Mouse (Mus musculus): ENCODE results near the gene Eif4g2.
A peak's percentile ranks its signal among the peaks of the same experiment; 100 is the strongest.

Gene Eif4g2

DNA sequence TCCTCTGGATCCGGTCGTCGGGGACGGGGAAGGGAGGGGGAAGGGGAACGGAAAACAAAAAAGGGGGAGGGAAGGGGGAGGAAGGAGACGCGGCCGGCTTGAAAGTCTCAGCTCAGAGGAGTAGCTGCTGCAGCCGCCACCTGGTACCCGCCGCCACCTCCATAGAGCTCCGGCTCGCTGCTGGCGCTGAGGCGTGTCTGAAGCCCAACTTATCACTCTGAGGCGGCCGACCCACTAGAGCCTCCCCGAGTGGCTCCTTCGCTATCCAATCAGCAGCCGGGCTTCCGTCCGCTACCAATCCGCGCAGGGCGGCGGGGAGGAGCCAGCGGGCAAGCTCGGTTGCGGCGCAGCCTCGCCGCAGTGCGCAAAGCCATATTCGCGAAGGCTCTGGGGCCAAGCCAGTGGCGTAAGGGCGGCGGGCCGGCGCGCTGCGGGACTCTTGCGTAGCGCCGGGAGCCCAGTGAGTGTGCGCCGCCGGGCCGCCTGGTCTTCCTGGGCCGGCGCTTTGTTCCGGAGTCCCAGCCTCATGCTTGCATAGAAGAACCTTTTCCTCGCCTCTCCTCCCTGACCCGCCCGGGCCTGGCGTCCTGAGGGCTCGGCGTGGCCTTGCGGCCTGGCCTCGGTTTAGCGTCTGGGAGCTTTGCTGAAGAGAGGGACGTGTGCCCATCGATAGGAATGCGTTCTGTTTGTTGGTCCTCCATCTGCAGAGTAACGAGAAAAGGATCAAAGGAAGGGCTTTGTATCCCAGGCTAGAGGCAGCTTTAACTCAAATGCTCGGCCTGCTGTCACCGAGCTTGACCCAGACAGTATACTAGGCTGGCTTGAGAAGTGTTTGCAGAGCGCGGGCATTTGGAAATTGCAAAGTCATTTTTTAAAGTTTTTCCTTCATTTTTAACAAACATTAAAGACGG is at the start of gene Eif4g2:
TSS of gene Eif4g2 (minus strand) at position 209 of the 911 bp plus-strand sequence.
- peak; percentile 98 for DNase-seq (ENCODE audit: low spot score in 2 of 2)

DNA sequence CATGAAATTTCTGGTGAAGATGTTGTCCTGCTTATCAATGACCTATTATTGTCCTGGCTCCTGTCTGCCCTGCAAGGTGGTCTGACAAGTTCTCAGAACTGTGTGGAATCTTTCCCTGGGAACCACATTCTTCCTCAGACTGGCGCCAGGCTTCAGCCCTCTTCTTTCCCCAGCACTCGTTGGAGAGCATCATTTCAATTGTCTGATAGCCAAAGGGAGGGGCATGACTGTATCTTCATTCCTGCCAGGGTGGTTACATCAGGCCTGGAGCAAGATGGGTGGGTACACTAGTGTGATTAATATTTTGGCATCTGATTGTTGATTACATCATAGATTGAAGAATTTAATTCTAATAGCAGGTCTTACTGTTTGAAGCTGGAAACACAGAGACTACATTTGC is 49.8 kb upstream of the Eif4g2 start:
- DNase-seq (ENCODE audit: low spot score in 2 of 2), result peak in 1 of 2 experiments; percentile 52

DNA sequence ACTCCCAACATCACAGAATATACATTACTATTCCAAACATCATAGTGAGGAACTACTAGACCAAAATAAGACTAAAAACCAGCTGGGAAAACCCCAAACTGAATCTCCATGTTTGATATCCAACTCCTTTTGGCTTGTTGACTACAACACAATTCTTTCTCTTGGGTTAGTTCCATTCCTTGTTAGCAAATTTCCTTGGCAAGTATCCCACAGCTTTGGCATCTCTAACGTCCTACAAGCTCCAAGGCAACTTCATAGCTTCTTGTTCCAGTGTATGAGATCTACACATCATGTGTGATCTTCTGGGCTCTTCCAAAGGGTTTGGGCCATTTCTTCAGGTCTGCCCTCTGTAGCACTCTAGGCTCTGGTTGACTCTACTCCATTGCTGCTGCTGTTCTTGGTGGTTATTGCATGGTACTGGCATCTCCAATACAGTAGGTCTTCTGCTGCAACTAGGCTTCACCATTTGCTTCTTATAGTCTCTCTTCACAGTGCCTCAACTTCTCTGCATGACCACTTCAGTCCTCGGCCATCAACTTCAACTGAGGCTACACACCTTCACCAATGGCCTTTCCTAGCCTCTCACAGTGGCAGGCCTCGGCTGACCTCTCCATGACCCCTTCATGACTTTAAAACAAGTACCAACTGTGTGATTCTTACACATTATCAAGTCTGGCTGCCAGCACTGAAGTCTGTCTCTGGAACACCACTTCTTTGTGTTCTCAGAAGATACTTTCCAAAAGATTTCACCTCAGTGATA is 44.0 kb upstream of the Eif4g2 start:
- DNase-seq (ENCODE audit: low spot score in 2 of 2), result peak in 1 of 2 experiments; percentile 53

DNA sequence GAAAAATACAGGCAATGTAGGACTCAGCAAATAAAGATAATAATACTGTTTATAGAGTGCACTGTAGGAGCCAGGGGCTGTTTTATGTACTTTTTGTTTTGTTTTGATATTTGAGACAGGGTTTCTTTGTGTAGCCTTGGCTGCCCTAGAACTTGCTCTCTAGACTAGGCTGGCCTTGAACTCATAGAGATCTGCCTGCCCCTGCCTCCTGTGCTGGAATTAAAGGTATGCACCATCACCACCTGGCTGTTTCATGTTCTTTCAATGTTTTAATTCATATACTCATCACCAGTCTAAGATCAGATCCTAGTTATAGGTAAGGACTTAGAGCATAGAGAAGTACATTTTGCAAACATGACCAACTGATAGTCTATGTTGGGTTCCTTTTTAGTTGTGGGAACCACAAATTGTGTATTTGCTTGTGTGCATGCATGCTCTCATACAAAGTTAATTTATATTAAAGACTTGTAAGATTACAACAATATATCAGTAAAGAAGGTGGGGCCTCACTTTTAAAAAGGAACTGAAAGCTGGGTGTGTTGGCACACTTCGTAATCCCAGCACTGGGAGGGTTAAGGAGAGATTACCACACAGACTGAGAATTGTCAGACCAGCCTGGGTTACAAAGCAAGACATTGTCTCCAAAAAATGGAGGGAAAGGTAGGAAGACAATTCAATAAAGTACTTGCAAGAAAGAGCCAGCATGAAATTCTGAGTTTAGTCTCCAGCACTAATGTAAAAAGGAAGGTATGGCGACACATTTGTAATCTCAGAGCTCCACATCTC is 41.1 kb upstream of the Eif4g2 start:
- peak in 1 of 2 experiments; percentile 54 for DNase-seq (ENCODE audit: low spot score in 2 of 2)

DNA sequence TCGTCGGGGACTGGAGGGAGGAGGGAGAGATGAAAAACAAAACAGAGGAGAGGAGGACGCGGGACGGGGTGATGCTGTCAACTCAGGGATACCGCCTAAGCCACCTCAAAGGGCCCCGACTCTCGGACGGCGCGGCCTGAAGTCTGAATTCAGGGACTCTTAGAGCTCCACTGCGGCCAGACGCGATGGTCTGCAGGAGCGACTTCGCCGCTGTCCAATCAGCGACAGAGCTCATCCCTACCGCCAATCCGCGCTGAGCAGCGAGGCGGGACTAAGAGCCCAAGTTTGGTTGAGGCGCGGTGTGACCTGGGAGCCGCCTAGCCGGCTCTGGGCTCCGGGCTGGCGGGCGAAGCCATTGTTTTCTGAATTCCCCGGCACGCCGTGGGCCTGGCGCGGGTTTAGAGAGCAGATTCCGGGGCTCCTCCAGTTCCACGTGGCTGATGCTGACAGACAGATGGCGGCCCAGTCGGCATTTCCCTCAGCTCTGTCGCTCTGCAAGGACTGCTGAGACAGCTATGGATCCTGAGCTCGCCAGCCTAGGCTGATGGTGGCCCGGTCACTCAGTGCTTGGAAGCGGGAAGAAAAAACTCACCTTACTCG is 39.8 kb upstream of the Eif4g2 start:
- DNase-seq (ENCODE audit: low spot score in 2 of 2), result peak; percentile 97 to 98

DNA sequence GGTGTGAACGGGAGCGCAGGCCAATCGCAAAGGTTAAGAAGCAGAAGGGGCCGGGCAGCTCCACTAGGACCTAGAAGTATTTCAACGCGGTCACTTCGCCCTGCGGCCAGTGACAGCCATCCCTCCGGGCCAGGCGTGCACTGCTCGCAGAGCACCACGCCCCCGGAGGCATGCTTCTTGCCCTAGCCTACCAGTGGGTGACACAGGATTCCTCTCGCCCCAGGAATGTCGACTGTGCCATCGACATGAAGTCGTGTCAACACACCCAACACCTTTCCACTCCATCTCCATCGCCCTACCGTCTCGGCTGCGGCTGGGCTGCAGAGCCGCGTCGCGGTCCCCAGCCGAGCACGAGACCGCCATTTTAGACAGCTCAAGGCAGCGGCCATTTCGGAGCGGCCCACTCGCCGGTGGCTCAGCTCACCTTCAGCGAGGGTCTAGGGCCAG is 39.3 kb upstream of the Eif4g2 start:
- no peak for DNase-seq (ENCODE audit: low spot score in 2 of 2)

DNA sequence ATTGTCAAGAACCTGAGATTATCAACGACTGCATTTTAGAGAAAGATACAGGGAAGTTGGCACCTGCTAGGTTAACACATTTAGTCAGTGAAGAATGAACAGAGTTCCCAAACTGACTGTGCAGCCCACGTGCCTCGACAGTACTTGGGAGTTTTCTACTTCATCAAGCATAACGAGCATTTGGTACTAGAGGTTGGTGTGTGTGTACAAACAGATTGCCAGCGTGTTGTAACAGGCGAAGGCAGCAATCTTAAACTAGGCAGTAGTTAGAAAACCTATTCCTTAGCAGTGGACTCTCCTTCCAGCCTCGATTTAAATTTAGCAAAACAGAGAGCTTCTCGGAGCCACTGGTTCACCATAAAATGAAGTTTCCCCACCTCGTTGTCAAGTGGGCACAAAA is 38.7 kb upstream of the Eif4g2 start:
- no peak for DNase-seq (ENCODE audit: low spot score in 2 of 2)

DNA sequence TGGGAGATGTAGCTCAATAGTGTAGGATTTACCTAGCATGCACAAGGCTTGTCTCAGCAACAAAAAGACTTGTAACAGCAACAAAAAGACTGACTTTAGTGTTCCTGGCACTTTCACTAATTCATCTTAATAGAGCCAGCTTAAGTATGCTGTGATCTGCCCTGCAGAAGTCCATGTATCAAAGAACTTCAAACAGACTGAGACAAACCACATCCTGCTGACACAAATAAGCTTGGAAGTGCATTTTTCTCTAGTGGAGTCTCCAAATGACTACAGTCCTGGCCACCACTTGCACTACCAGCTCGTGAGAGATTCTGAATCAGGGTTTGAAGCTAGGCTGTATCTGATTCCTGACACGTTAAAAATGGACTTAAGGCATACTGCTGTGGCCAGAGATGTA is 26.7 kb upstream of the Eif4g2 start:
- no peak for DNase-seq (ENCODE audit: low spot score in 2 of 2)

DNA sequence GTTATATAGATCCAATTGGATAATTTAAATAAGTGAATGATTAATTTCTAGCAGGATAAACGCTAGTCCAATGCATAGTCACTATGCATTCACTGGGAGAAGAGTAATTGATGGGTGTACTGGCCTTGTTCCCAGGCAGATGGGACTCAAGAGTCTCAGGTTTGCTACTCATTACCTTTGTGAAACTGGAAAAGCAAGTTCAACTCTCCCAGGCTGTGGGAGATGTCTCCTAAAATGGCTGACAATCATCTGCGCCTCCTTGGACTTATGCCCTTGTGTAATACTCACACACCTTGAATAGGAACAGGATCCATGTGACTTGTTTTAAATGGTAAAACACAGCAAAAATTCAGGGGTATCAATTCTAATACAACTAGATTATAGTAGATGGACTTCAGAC is 26.3 kb upstream of the Eif4g2 start:
- DNase-seq (ENCODE audit: low spot score in 2 of 2), result no peak

DNA sequence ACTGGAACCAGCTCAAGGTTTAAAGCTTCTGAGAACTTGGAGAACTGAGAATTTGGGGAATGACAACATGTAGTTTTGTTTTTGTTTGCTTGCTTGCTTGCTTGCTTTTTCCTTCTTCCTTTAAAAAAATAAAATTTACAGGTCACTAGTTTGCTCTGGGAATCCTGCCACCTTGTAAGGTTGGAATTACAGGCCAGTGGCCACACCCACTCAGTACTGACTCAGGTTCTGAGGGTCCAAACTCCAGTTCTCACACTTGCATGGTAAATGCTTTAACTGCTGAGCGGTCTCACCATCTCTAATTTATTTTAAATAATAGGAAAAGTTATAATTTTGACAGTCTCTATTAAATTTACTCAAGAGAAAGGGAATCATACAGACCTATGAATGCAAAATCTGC is 15.4 kb upstream of the Eif4g2 start:
- DNase-seq (ENCODE audit: low spot score in 2 of 2), result no peak

DNA sequence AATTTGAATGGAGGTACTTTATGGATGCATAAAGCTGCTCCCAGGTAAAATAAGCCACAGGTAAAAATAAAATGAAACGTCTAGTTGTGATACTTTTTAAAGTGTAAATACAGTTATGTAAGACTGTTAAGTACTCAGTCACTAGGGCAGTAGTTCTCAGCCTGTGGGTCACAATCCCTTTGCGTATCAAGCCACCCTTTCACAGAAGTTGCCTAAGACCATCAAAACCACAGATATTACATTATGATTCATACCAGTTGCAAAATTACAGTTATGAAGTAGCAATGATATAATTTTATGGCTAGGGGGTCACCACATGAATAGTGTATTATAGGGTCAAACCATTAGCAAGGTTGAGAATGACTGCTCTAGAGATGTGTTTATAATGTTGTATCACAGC is 12.3 kb upstream of the Eif4g2 start:
- no peak for DNase-seq (ENCODE audit: low spot score in 2 of 2)

DNA sequence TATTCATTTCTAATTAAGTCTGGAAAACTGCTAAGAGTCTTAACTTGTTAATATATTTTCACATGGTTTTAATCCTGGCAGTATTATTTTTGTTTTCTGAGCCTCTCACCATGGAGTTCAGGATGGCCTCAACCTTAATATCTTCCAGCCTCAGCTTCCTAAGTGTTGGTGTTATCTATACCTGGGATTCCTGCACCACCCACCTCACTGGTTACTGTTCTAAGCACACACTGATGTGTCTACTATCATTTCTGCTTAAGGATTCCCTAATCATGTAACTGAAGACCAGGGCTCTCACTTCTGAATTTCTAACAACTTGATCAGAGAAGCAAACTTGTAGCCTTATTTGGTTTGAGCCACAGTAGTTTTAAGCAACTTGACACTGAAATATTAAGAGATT is 2.3 kb upstream of the Eif4g2 start:
- no peak for DNase-seq (ENCODE audit: low spot score in 2 of 2)

DNA sequence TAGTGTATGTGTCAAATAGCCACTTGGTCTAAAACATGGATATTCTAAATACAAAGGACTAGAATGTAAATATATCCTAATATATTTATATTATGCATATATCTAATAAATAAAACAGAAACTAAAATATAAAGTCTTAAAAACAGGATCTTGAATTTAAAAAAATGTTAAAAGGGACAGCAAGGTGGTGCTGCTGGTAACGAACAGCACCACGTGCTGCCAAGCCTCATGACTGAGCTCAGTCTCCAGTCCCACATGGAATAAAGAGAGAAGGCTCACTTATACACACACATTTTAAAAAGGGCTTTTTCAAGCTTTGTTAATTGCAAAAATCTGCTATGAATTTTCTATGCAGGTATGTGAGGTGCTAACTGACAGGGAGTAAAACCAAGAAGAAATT is 1.6 kb upstream of the Eif4g2 start:
- no peak for DNase-seq (ENCODE audit: low spot score in 2 of 2)

DNA sequence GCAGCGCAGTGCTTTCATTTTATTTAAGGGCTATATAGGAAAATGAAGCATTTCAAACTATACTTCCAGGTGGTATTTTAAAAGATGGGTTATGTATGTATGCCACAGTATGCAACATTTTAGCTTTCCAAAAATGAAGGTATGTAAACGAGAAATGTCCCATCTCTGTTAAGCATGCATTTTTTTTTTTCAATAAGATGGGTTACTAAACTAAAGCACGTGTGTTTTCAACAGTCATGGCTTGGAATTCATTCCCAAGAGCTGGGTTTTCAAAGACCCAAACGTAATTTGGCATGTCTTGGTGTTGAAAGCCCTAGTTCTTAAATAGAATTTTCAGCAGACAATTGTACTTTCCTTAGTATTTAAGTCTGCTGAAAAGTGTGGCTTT is 897 bp upstream of the Eif4g2 start:
- no peak for DNase-seq (ENCODE audit: low spot score in 2 of 2)

DNA sequence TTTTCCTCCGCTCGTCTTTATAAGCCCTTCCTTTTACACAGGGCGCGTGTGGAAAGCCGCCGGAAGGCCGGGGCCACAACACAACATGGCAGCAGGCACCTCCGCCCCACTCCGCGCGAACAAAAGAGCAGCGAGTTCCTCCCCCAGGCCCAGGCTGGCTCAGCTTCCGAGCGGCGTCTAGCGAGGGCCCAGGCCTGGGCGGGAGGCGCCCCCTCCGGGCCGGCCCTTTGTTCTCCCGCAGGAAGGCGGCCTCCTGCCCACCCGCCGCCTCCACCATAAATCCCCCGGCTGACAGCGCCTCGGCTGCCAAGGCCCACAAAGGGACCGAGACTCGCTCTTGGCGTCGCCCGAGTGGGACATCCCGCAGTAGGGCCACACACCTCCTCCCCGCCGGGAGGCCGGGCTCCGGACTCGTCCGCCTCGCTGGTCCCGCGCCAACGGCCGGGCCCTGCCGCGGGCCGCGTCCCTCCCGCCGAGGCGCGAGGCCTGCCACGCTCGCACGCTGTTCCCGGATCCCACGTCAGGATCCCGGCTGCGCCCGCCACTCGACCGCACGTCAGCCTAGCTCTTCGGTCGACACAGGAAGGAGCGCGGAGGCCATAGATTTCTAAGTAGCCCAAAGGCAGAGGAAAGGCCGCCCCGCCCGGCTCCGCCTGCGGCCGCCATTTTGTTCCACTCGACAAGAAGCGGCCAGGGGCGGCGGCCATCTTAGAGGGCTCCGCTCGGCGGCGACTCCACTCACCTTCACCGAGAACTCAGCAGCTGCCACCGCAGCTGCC is 598 bp downstream of the Eif4g2 start:
- peak; percentile 88 to 94 for DNase-seq (ENCODE audit: low spot score in 2 of 2)

DNA sequence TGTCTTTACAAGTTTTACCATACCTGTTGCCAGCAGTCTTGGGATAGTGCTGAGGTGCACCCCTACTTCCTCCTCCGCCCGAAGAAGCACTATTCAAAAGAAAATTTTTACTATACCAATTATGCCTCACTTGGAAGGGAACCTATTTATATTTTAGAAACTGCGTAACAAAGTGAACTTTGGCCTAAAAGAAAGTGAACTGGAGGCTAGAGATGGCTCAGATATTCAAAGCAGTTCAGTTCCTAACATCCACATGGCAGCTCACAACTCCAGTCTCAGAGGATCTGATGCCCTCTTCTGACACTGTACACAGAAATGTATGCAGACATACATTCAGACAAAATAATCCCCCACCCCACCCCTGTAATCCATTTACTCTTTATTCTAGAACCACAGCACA is 2.0 kb downstream of the Eif4g2 start:
- DNase-seq (ENCODE audit: low spot score in 2 of 2), result no peak

DNA sequence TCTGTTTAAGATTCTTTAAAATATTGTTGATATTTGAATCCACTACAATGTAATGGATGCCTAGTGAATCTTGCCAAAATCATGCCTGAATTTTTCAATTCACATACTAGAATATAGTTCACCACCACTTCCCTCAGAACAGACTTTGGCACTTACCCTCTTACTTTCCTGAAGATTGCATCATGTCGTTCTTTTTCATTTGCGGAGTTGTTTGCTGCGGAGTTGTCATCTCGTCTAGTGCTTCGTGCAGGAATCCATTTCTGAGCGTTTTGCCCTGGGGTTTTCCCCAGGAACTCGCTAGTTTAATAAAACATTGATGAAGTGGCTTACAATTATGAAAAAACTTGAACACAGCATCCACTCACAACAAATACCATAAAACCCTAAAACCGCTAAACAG is 2.8 kb downstream of the Eif4g2 start:
- no peak for DNase-seq (ENCODE audit: low spot score in 2 of 2)

DNA sequence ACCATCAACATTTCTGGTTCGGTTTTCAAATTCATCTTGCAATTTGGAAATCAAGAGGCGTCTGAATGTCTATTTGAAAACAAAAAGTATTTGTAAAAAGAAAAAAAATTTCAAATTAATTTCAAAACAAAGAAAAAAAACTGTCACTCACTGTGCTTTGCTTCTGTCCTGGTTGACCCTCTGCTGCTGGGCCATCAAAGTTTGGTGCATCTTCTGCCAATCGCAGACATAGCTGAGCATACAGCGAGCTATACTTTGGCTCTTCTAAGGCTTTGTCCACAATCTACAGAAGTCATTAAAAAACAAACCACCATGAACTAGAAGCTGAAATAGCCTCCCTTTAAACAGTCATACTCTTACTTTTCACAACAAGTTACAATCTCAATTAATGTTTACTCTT is 4.6 kb downstream of the Eif4g2 start:
- DNase-seq (ENCODE audit: low spot score in 2 of 2), result no peak

DNA sequence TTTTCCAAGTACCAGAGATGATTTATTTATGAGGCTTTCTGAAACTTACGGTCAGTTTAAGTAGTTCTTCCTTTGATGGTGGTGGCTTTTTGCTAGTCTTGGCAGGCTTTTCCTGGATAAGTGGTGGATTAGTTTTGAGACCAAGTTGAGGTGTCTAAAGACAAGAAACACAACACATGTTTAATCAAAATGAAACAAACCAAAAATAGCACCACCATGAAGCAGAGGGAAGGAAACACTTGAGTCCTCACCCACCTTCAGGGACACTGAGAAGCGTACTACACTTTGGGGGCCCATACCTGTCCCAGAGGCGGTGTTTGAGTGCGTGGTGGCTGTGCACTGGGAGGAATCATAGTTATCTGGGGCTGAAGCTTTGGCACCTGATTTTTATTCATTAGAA is 7.5 kb downstream of the Eif4g2 start:
- no peak for DNase-seq (ENCODE audit: low spot score in 2 of 2)

DNA sequence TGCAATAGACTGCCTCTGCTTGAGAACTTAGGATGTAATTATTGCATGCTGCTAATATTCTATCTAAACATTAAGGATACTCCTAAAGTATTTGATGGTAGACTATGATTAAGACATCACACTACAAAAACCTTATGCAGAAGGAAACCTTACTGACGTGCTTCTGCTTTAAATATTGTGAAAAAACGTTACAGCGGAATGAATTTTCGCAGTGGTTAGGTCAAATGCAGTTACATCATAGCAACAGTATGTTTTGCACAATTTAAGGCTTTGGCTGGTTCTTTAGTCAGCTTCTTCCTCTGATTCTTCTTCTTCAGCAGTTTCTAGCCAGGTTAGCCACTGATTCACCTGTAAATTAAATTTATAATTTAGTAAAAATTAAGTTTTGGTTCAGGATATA is 10.4 kb downstream of the Eif4g2 start:
- no peak for DNase-seq (ENCODE audit: low spot score in 2 of 2)

DNA sequence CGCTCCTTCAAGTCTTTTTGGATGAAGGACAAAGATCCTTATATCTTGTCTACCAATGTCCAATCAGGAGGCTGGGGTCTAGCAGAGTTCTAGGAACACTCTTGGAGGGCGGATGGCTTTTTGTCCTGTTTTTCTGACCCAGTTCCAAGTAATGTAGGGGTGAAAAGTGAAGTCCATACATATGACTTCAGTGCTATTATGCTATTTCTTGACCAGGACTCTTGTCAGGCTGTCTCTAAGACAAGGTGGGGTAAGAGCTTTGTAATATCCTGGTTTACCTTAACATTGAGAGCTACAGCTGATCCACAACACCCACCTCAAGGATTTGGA is 12.7 kb downstream of the Eif4g2 start:
- no peak for DNase-seq (ENCODE audit: low spot score in 2 of 2)

Measured in spleen, postnatal 4 days (tissue).